18 mouse cellular contexts compared by ENCODE assay signal in the genomic region with DNA sequence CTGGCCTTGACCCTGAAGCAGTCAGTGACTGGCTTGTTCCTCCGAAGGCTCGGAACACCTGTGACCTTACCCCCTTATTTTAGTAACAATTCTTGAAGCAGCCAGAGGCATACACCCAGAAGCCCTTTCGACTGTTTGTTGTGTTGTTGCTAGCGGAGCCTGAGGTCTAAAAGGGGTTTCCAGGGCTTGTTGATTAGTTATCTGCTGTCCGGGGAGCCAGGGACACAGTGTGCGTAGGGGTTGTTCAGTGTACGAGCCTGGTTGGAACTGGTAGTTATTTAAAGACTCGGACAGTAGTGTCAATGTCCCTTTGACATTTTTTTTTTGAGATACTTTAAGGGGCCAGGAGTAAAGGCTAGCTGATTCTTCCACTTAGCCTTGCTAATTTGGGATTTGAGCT.
DNase-seq lines count a peak whose midpoint lies in the region; ATAC-seq and TF ChIP-seq lines count a peak whose summit lies in the region.
"Had no signal": no experiment of that assay in that cellular context is flagged by ENCODE, and none has a peak within 500 bp of the region (broad histone marks: within the 10 kb centered on the region; RNA-seq: fewer than 3 reads in every experiment).

No protein-coding gene starts in this region.

- TF ChIP-seq CTCF in intestine, postnatal 0 days (IDR thresholded peaks at IDR 0.05; ENCODE audit: low read depth) = no peak

- no peaks in the 10 kb centered on the region for H3K4me1 ChIP-seq in intestine, postnatal 0 days (replicated peaks; ENCODE audit: control insufficient read depth, insufficient read depth, low read length)
- H3K4me1 ChIP-seq in forebrain, embryonic 11.5 days (replicated peaks; ENCODE audit: control insufficient read depth, insufficient read depth, low read length) = no peaks in the 10 kb centered on the region
- H3K4me1 ChIP-seq: hindbrain, embryonic 13.5 days had no signal

- no peaks in the 10 kb centered on the region for H3K9me3 ChIP-seq in intestine, postnatal 0 days (ENCODE audit: control insufficient read depth)
- H3K9me3 ChIP-seq in forebrain, embryonic 11.5 days (ENCODE audit: control insufficient read depth, low read length) = no peaks in the 10 kb centered on the region
- H3K9me3 ChIP-seq: hindbrain, embryonic 13.5 days; neural tube, embryonic 13.5 days had no signal

- no peak overlapping the region for H3K27ac ChIP-seq in intestine, postnatal 0 days (ENCODE audit: low read depth, low read length)
- H3K27ac ChIP-seq in forebrain, embryonic 11.5 days (ENCODE audit: low read depth, low read length) = no peak overlapping the region
- H3K27ac ChIP-seq: hindbrain, embryonic 13.5 days; liver, embryonic 14.5 days; neural tube, embryonic 13.5 days had no signal

- intact Hi-C loops in heart, postnatal 14 days (cut with DNase I) = no loop called here

- no peak for ATAC-seq in intestine, postnatal 0 days
- no peak for ATAC-seq in forebrain, embryonic 11.5 days (replicated peaks; ENCODE audit: low FRiP score)
- ATAC-seq: Patski had no signal

- 78% methylated on average over 8 of the region's 8 CpGs for WGBS in intestine, postnatal 0 days
- 81% methylated on average over 8 of the region's 8 CpGs for WGBS in forebrain, embryonic 11.5 days

- peak; percentile 23 for DNase-seq in embryo, embryonic 10.5 days (ENCODE audit: low spot score)
- no peak for DNase-seq in embryo, embryonic 9.5 days (ENCODE audit: extremely low spot score)
- DNase-seq in ovary, postnatal 36 days (ENCODE audit: low spot score) = peak; percentile 16
- no peak for DNase-seq in ovary, postnatal 14 days (ENCODE audit: low spot score)
- DNase-seq in heart, postnatal 14 days = peak; percentile 45 to 48
- no peak for DNase-seq in left cerebral cortex, adult 9 months (ENCODE audit: low spot score in 2 of 2)
- no peak for DNase-seq in forebrain, embryonic 11.5 days (ENCODE audit: low spot score)
- DNase-seq: cerebellum, adult 11-12 months; embryo, embryonic 11 days; kidney, adult 11 months; left cerebral cortex, postnatal 4 days; right cerebral cortex, adult 18-20 months; thymus, adult 2 months had no signal

- no peaks in the 10 kb centered on the region for H3K27me3 ChIP-seq in intestine, postnatal 0 days (replicated peaks; ENCODE audit: control insufficient read depth, insufficient read depth, low read length)
- H3K27me3 ChIP-seq in forebrain, embryonic 11.5 days (ENCODE audit: control insufficient read depth, insufficient read depth, low read length) = no peaks in the 10 kb centered on the region
- H3K27me3 ChIP-seq: hindbrain, embryonic 13.5 days; neural tube, embryonic 13.5 days had no signal

- no peak overlapping the region for H3K4me2 ChIP-seq in intestine, postnatal 0 days (replicated peaks; ENCODE audit: low read depth)
- no peak overlapping the region for H3K4me2 ChIP-seq in forebrain, embryonic 11.5 days (ENCODE audit: low read depth, low read length, severe bottlenecking)
- H3K4me2 ChIP-seq: hindbrain, embryonic 13.5 days; neural tube, embryonic 13.5 days had no signal

- no peak overlapping the region for H3K9ac ChIP-seq in intestine, postnatal 0 days (ENCODE audit: low read depth, low read length)
- H3K9ac ChIP-seq in forebrain, embryonic 11.5 days (ENCODE audit: low read length) = no peak overlapping the region
- H3K9ac ChIP-seq: hindbrain, embryonic 13.5 days; liver, embryonic 14.5 days; neural tube, embryonic 13.5 days had no signal

- H3K36me3 ChIP-seq in intestine, postnatal 0 days (ENCODE audit: control insufficient read depth, insufficient read depth) = no peaks in the 10 kb centered on the region
- no peaks in the 10 kb centered on the region for H3K36me3 ChIP-seq in forebrain, embryonic 11.5 days (ENCODE audit: control insufficient read depth, insufficient read depth, low read length)
- H3K36me3 ChIP-seq: hindbrain, embryonic 13.5 days; neural tube, embryonic 13.5 days had no signal

- no peak overlapping the region for H3K4me3 ChIP-seq in intestine, postnatal 0 days (ENCODE audit: low read depth, low read length)
- H3K4me3 ChIP-seq in forebrain, embryonic 11.5 days (ENCODE audit: low read depth, low read length) = no peak overlapping the region
- H3K4me3 ChIP-seq: hindbrain, embryonic 13.5 days; neural tube, embryonic 13.5 days had no signal

Comparison
In these comparisons a context has a peak if more than half of its experiments do, and no peak if none do; other contexts are left out.
1. DNase-seq: peak in embryo, embryonic 10.5 days (single experiment), ovary, postnatal 36 days (single experiment) and heart, postnatal 14 days (2 of 2); none in embryo, embryonic 9.5 days (single experiment), ovary, postnatal 14 days (single experiment), left cerebral cortex, adult 9 months (0 of 2) and forebrain, embryonic 11.5 days (single experiment).